Mouse (Mus musculus) small intestine, adult 2 months (tissue): ENCODE data around the gene Zbed3.

ENCODE experiments used
- CTCF ChIP-seq: fragments of 200-500 bp; IDR thresholded peaks from 2 replicates; pipeline ENCODE4 v1.5.1; 2012; ENCODE audit warnings: low read depth, mild to moderate bottlenecking, control low read depth, inconsistent platforms, low read length, moderate library complexity, mixed read lengths; ENCODE audit not compliant: insufficient replicate concordance, insufficient read length; ENCODE audit errors: extremely low read depth
- POLR2A ChIP-seq: fragments of 200-500 bp; IDR thresholded peaks from 2 replicates; pipeline ENCODE4 v1.6.1; 2012; ENCODE audit warnings: low read depth, mild to moderate bottlenecking, control low read depth, inconsistent platforms, low read length, moderate library complexity

GRCm38 (mm10) chr13:95336122-95336677 lies 12.8 kb downstream of the Zbed3 start:
- TF ChIP-seq CTCF = no peak
- TF ChIP-seq POLR2A = no peak
